Mouse (Mus musculus): ENCODE results near the gene Dennd1b. TPM values are rescaled to one million over a fixed set of nuclear protein-coding genes. Genes with fewer than 3 reads are reported as not detected.

Gene Dennd1b
- polyA plus RNA-seq, 1 experiment from 2014 or later: 13.1 TPM

DNA sequence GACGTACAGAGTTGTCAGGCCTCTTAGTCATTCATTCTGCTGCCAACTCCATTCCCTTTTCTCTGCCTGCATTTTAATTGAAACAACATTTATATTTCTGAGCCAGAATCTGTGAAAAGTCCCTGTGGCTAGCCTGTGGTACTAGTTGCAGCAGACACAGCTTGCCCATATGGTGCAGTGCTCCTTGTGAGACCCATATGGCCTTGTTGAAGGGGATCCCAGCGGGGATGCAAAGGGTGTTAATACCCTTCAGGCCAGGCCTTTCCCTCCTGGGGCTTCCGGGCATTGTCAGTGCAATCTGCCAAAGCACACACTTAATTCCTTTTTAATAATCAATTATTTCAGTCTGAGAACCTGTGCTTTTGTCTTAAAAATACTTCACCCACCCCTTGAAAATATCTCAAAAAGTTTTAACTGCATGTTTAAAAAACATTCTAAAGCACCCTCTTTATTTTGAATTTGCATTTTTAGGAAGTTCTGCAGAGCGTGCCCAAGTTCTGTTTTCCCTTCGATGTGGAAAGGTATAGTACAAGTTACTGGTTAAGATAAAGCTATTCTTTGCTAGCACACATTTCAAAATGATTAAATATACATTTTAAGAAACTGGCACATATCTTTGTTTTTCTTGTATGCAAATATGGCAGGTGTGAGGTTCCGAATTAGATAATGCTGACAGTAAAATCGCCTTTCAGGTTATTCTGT is 76.4 kb downstream of the Dennd1b start:
- no peak overlapping the region for H3K4me3 ChIP-seq (ENCODE audit: low read length)
- H3K4me1 ChIP-seq (ENCODE audit: control insufficient read depth, insufficient read depth, low read length): no peaks in the 10 kb centered on the region
- H3K9me3 ChIP-seq (ENCODE audit: control insufficient read depth, low read length): no peaks in the 10 kb centered on the region
- WGBS: 74% methylated on average over 7 of the region's 7 CpGs
- no peak overlapping the region for H3K9ac ChIP-seq (ENCODE audit: low read depth, low read length)
- no peaks in the 10 kb centered on the region for H3K36me3 ChIP-seq (ENCODE audit: control insufficient read depth, insufficient read depth, low read length)
- no peak for ATAC-seq (ENCODE audit: low FRiP score, low TSS enrichment)
- H3K27ac ChIP-seq (ENCODE audit: low read depth, low read length): no peak overlapping the region
- H3K4me2 ChIP-seq (replicated peaks; ENCODE audit: low read depth, low read length): no peak overlapping the region
- H3K27me3 ChIP-seq (ENCODE audit: control insufficient read depth, insufficient read depth, low read length): no peaks in the 10 kb centered on the region

GRCm38 (mm10) chr1:139049075-139049474 is 85.8 kb downstream of the Dennd1b start:
- Histone ChIP-seq H3K4me1 (ENCODE audit: control insufficient read depth, insufficient read depth, low read length) (no peaks in the 10 kb centered on the region), H3K9ac (ENCODE audit: low read depth, low read length) (no peak overlapping the region), H3K27me3 (ENCODE audit: control insufficient read depth, insufficient read depth, low read length) (no peaks in the 10 kb centered on the region), H3K36me3 (ENCODE audit: control insufficient read depth, insufficient read depth, low read length) (no peaks in the 10 kb centered on the region), H3K9me3 (ENCODE audit: control insufficient read depth, low read length) (no peaks in the 10 kb centered on the region), H3K27ac (ENCODE audit: low read depth, low read length) (no peak overlapping the region), H3K4me2 (replicated peaks; ENCODE audit: low read depth, low read length) (no peak overlapping the region), H3K4me3 (ENCODE audit: low read length) (no peak overlapping the region)
- WGBS: 46% methylated on average over 6 of the region's 6 CpGs
- ATAC-seq (ENCODE audit: low FRiP score, low TSS enrichment): no peak

- no peak overlapping the region for H3K27ac ChIP-seq (ENCODE audit: low read depth, low read length)
- no peaks in the 10 kb centered on the region for H3K36me3 ChIP-seq (ENCODE audit: control insufficient read depth, insufficient read depth, low read length)
- H3K27me3 ChIP-seq (ENCODE audit: control insufficient read depth, insufficient read depth, low read length): no peaks in the 10 kb centered on the region
- no peak for ATAC-seq (ENCODE audit: low FRiP score, low TSS enrichment)
- no peaks in the 10 kb centered on the region for H3K4me1 ChIP-seq (ENCODE audit: control insufficient read depth, insufficient read depth, low read length)
- H3K4me2 ChIP-seq (replicated peaks; ENCODE audit: low read depth, low read length): no peak overlapping the region
- no peak overlapping the region for H3K4me3 ChIP-seq (ENCODE audit: low read length)
- H3K9me3 ChIP-seq (ENCODE audit: control insufficient read depth, low read length): no peaks in the 10 kb centered on the region
- no peak overlapping the region for H3K9ac ChIP-seq (ENCODE audit: low read depth, low read length)
- WGBS: 73% methylated on average over 11 of the region's 11 CpGs
These were observed 86.7 kb downstream of the Dennd1b start for GRCm38 (mm10) chr1:139049881-139050472.

GRCm38 (mm10) chr1:139053003-139053402 is 89.8 kb downstream of the Dennd1b start:
- no peak for ATAC-seq (ENCODE audit: low FRiP score, low TSS enrichment)
- Histone ChIP-seq H3K4me2 (replicated peaks; ENCODE audit: low read depth, low read length) (no peak overlapping the region), H3K4me3 (ENCODE audit: low read length) (no peak overlapping the region), H3K27ac (ENCODE audit: low read depth, low read length) (no peak overlapping the region), H3K9ac (ENCODE audit: low read depth, low read length) (no peak overlapping the region), H3K27me3 (ENCODE audit: control insufficient read depth, insufficient read depth, low read length) (no peaks in the 10 kb centered on the region), H3K4me1 (ENCODE audit: control insufficient read depth, insufficient read depth, low read length) (no peaks in the 10 kb centered on the region), H3K9me3 (ENCODE audit: control insufficient read depth, low read length) (no peaks in the 10 kb centered on the region), H3K36me3 (ENCODE audit: control insufficient read depth, insufficient read depth, low read length) (no peaks in the 10 kb centered on the region)

DNA sequence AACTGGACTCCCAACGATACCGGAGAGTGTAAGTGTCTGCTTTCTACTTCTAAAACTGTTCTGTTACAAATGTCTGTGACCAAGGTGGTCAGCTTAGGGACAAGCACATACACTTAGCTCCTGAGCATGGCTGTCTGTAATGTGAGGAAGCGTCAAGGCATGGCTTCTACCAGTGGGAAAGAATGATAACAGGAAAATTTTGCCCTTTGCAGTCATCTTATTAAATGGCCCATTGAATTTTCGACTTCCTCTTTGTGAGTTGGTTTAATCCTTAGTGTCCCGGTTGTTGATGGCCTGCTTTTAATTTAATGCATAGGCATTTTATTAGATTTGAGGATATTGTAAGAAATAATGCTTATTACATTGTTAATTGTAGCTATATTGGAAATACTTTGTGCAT is 97.1 kb downstream of the Dennd1b start:
- Histone ChIP-seq H3K9ac (ENCODE audit: low read depth, low read length) (no peak overlapping the region), H3K9me3 (ENCODE audit: control insufficient read depth, low read length) (no peaks in the 10 kb centered on the region), H3K36me3 (ENCODE audit: control insufficient read depth, insufficient read depth, low read length) (no peaks in the 10 kb centered on the region), H3K4me2 (replicated peaks; ENCODE audit: low read depth, low read length) (no peak overlapping the region), H3K4me1 (ENCODE audit: control insufficient read depth, insufficient read depth, low read length) (no peaks in the 10 kb centered on the region), H3K27ac (ENCODE audit: low read depth, low read length) (no peak overlapping the region), H3K4me3 (ENCODE audit: low read length) (no peak overlapping the region), H3K27me3 (ENCODE audit: control insufficient read depth, insufficient read depth, low read length) (no peaks in the 10 kb centered on the region)
- 94% methylated on average over 5 of the region's 5 CpGs for WGBS
- ATAC-seq (ENCODE audit: low FRiP score, low TSS enrichment): no peak

DNA sequence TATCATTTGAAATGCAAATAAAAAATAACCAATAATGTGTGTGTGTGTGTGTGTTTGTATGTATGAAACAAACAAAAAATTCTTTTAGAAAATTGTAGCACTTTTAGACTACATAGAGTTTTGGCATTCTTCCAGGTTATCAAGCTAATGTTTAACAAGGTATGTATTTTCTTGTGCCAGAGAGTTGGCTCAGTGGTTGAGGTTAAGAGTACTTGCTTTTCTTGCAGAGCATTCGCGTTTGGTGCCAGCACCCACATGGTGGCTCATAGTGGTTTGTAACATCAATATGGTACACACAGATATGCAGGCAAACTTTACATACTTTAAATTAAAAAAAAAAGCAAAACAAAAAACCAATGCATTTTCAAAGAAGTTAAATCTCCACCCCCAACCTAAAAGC is 101.5 kb downstream of the Dennd1b start:
- Histone ChIP-seq H3K4me3 (ENCODE audit: low read length) (no peak overlapping the region), H3K27me3 (ENCODE audit: control insufficient read depth, insufficient read depth, low read length) (no peaks in the 10 kb centered on the region), H3K4me2 (replicated peaks; ENCODE audit: low read depth, low read length) (no peak overlapping the region), H3K9ac (ENCODE audit: low read depth, low read length) (no peak overlapping the region), H3K36me3 (ENCODE audit: control insufficient read depth, insufficient read depth, low read length) (no peaks in the 10 kb centered on the region), H3K9me3 (ENCODE audit: control insufficient read depth, low read length) (no peaks in the 10 kb centered on the region), H3K4me1 (ENCODE audit: control insufficient read depth, insufficient read depth, low read length) (no peaks in the 10 kb centered on the region), H3K27ac (ENCODE audit: low read depth, low read length) (no peak overlapping the region)
- 83% methylated on average over 2 of the region's 2 CpGs for WGBS
- ATAC-seq (ENCODE audit: low FRiP score, low TSS enrichment): no peak

DNA sequence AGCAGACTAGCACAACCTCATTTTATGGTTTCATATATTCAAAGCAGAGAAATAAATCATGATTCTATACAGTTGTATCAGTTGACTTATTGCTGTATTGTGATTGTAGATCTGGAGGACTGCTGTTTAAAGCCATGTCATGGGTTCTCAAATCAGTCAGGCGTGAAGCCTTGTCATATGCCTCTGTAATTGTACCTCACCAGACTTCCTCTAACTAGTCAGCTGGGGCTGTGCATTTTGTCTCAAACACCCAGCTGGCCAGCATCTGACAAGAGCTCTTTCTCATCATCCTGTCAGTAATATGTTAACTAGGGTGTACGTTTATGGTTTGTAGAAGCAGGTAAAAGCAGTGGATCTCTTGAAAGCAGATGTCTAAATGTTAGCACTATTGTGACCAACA is 104.0 kb downstream of the Dennd1b start:
- no peak overlapping the region for H3K27ac ChIP-seq (ENCODE audit: low read depth, low read length)
- H3K4me3 ChIP-seq (ENCODE audit: low read length): no peak overlapping the region
- no peaks in the 10 kb centered on the region for H3K9me3 ChIP-seq (ENCODE audit: control insufficient read depth, low read length)
- H3K36me3 ChIP-seq (ENCODE audit: control insufficient read depth, insufficient read depth, low read length): no peaks in the 10 kb centered on the region
- H3K4me2 ChIP-seq (replicated peaks; ENCODE audit: low read depth, low read length): no peak overlapping the region
- no peak overlapping the region for H3K9ac ChIP-seq (ENCODE audit: low read depth, low read length)
- H3K27me3 ChIP-seq (ENCODE audit: control insufficient read depth, insufficient read depth, low read length): no peaks in the 10 kb centered on the region
- 47% methylated on average over 2 of the region's 2 CpGs for WGBS
- H3K4me1 ChIP-seq (ENCODE audit: control insufficient read depth, insufficient read depth, low read length): no peaks in the 10 kb centered on the region
- ATAC-seq (ENCODE audit: low FRiP score, low TSS enrichment): peak; percentile 63; the same call in 1 of the 2 replicates

DNA sequence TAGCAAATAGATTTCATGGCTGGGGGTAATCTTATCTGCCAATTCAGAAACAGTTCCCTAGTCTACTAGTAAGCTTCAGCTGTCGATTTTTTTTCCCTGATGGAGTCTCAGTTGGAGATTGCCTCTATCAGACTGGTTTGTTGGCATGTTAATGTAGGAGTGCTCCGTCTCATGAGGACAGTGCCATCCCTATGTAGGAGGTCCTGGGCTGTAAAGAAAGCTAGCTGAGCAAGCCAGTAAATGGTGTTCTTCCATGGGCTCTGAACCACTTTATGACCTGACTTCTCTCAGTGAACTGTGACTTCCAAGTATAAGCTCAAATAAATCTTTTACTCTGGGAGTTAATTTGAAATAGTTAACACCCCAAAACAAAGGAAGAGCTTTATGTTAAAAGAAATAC is 107.8 kb downstream of the Dennd1b start:
- H3K4me2 ChIP-seq (replicated peaks; ENCODE audit: low read depth, low read length): no peak overlapping the region
- no peaks in the 10 kb centered on the region for H3K27me3 ChIP-seq (ENCODE audit: control insufficient read depth, insufficient read depth, low read length)
- no peak overlapping the region for H3K4me3 ChIP-seq (ENCODE audit: low read length)
- no peak overlapping the region for H3K9ac ChIP-seq (ENCODE audit: low read depth, low read length)
- WGBS: 31% methylated on average over 2 of the region's 2 CpGs
- ATAC-seq (ENCODE audit: low FRiP score, low TSS enrichment): peak; percentile 82; the same call in 1 of the 2 replicates
- no peak overlapping the region for H3K27ac ChIP-seq (ENCODE audit: low read depth, low read length)
- H3K36me3 ChIP-seq (ENCODE audit: control insufficient read depth, insufficient read depth, low read length): no peaks in the 10 kb centered on the region
- no peaks in the 10 kb centered on the region for H3K4me1 ChIP-seq (ENCODE audit: control insufficient read depth, insufficient read depth, low read length)
- H3K9me3 ChIP-seq (ENCODE audit: control insufficient read depth, low read length): no peaks in the 10 kb centered on the region

DNA sequence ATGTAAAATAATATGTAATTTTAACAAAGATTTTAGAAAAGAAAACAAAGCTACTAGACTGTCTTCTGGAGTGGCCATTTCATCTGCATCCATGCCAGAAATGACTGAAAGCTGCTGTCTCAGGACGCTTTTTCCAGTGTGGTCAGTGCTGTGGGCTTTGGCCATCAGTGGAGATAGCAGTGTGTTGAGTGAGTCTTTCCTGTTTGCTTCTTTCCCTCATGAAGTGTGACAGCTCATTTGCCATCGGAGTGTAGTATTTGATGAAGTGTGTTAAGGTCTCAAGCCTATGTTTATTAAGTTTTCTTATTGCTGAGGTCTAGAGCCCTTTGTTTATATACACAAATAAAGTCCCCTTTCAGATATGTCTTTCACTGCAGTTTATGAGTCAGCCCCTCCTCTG is 112.4 kb downstream of the Dennd1b start:
- no peak overlapping the region for H3K9ac ChIP-seq (ENCODE audit: low read depth, low read length)
- no peaks in the 10 kb centered on the region for H3K27me3 ChIP-seq (ENCODE audit: control insufficient read depth, insufficient read depth, low read length)
- 59% methylated on average over 2 of the region's 2 CpGs for WGBS
- no peak overlapping the region for H3K27ac ChIP-seq (ENCODE audit: low read depth, low read length)
- no peaks in the 10 kb centered on the region for H3K36me3 ChIP-seq (ENCODE audit: control insufficient read depth, insufficient read depth, low read length)
- no peak overlapping the region for H3K4me3 ChIP-seq (ENCODE audit: low read length)
- no peaks in the 10 kb centered on the region for H3K4me1 ChIP-seq (ENCODE audit: control insufficient read depth, insufficient read depth, low read length)
- no peak for ATAC-seq (ENCODE audit: low FRiP score, low TSS enrichment)
- no peaks in the 10 kb centered on the region for H3K9me3 ChIP-seq (ENCODE audit: control insufficient read depth, low read length)
- H3K4me2 ChIP-seq (replicated peaks; ENCODE audit: low read depth, low read length): no peak overlapping the region

All from kidney, embryonic 14.5 days (tissue).